8 mouse cellular contexts compared by ENCODE assay signal in genomic region chr11:116218737-116219400, GRCm38 (mm10). TPM values are rescaled to one million over a fixed set of nuclear protein-coding genes. Genes with fewer than 3 reads are reported as not detected.
DNase-seq lines count a peak whose midpoint lies in the region; TF ChIP-seq lines count a peak whose summit lies in the region.

No protein-coding gene starts in this region.

- no peak overlapping the region for H3K4me3 ChIP-seq in hindbrain, embryonic 10.5 days
- H3K4me3 ChIP-seq in lung, adult 2 months (replicated peaks; ENCODE audit: extremely low read depth, low read depth, low read length): no peak overlapping the region

- peaks cover 12% of the 10 kb centered on the region for H3K9me3 ChIP-seq in hindbrain, embryonic 10.5 days

- TF ChIP-seq CTCF in lung, adult 2 months (IDR thresholded peaks at IDR 0.05; ENCODE audit: insufficient read depth, low read length): no peak

- TF ChIP-seq POLR2A in lung, adult 2 months (IDR thresholded peaks at IDR 0.05; ENCODE audit: borderline replicate concordance, extremely low read depth, low read depth, low read length): no peak

- H3K36me3 ChIP-seq in hindbrain, embryonic 10.5 days: no peaks in the 10 kb centered on the region

- H3K27me3 ChIP-seq in hindbrain, embryonic 10.5 days (ENCODE audit: insufficient read depth, poor library complexity, severe bottlenecking): peaks cover 39% of the 10 kb centered on the region

- H3K27ac ChIP-seq in hindbrain, embryonic 10.5 days: peak overlapping the region; percentile 67

- H3K4me1 ChIP-seq in hindbrain, embryonic 10.5 days (replicated peaks): peaks cover 40% of the 10 kb centered on the region
- peaks cover 15% of the 10 kb centered on the region for H3K4me1 ChIP-seq in lung, adult 2 months (ENCODE audit: control insufficient read depth, insufficient read depth, low read length)

- 66% methylated on average over 7 of the region's 7 CpGs for WGBS in hindbrain, embryonic 10.5 days
- 14% methylated on average over 7 of the region's 7 CpGs for WGBS in lung, adult 2 months

- DNase-seq in R1 (ENCODE audit: low read depth, low spot score): peak; percentile 36
- peak; percentile 51 for DNase-seq in cerebellum, adult 9-10 months
- DNase-seq in frontal cortex, postnatal 14 days (ENCODE audit: low spot score in 2 of 2): peak; percentile 59 to 70
- DNase-seq in hindbrain, embryonic 10.5 days (ENCODE audit: low spot score): peak; percentile 49
- DNase-seq in layer of hippocampus, adult 8-10 months (ENCODE audit: low spot score in 2 of 2): peak; percentile 88 to 89
- DNase-seq in lung, adult 2 months: peak; percentile 90
- peak; percentile 89 for DNase-seq in retina, postnatal 1 day
- no peak for DNase-seq in T-cell, adult 2 months (ENCODE audit: low spot score)

RNA-seq across cellular contexts. Expression of gene Evpl, which starts 19.0 kb away (rescaled TPM):
- 0.35 and 0.76 TPM in 2 replicates for polyA plus RNA-seq in hindbrain, embryonic 10.5 days (2016; fragmentation: Nextera tagmentation; extraction: Ambion mirVana)
- total RNA-seq in layer of hippocampus, adult 8-10 months (2022): 1 to 10 TPM in 2 of 4 experiments, under 1 TPM in 2; 0.85 to 1.4 (median 1.1) TPM
- polyA plus RNA-seq in lung, adult 2 months (2012; rRNA removed): 3.6 and 16.8 TPM in 2 replicates

RNA-seq across cellular contexts. Expression of gene Acox1, which starts 20.0 kb away (rescaled TPM):
- polyA plus RNA-seq in hindbrain, embryonic 10.5 days (2016; fragmentation: Nextera tagmentation; extraction: Ambion mirVana): 21.8 TPM in 2 replicates
- 100 to 1,000 TPM; 124 to 134 (median 130) TPM for total RNA-seq in layer of hippocampus, adult 8-10 months (2022)
- polyA plus RNA-seq in lung, adult 2 months (2012; rRNA removed): 45.6 and 67.9 TPM in 2 replicates

RNA-seq across cellular contexts. Expression of gene Ten1, which starts 20.2 kb away (rescaled TPM):
- polyA plus RNA-seq in hindbrain, embryonic 10.5 days (2016; fragmentation: Nextera tagmentation; extraction: Ambion mirVana): 68.5 and 78.9 TPM in 2 replicates
- 10 to 100 TPM; 29.4 to 43.7 (median 38.7) TPM for total RNA-seq in layer of hippocampus, adult 8-10 months (2022)
- polyA plus RNA-seq in lung, adult 2 months (2012; rRNA removed): 26.9 and 29.3 TPM in 2 replicates

RNA-seq across cellular contexts. Expression of gene Fbf1, which starts 50.9 kb away (rescaled TPM):
- 59.2 and 62.8 TPM in 2 replicates for polyA plus RNA-seq in hindbrain, embryonic 10.5 days (2016; fragmentation: Nextera tagmentation; extraction: Ambion mirVana)
- total RNA-seq in layer of hippocampus, adult 8-10 months (2022): 100 to 1,000 TPM in 1 of 4 experiments, 10 to 100 TPM in 3; 73.7 to 111 (median 92.3) TPM
- 26.5 and 35.5 TPM in 2 replicates for polyA plus RNA-seq in lung, adult 2 months (2012; rRNA removed)

RNA-seq across cellular contexts. Expression of gene Srp68, which starts 55.1 kb away (rescaled TPM):
- 96.2 and 100 TPM in 2 replicates for polyA plus RNA-seq in hindbrain, embryonic 10.5 days (2016; fragmentation: Nextera tagmentation; extraction: Ambion mirVana)
- 10 to 100 TPM; 61.1 to 71.3 (median 66.1) TPM for total RNA-seq in layer of hippocampus, adult 8-10 months (2022)
- polyA plus RNA-seq in lung, adult 2 months (2012; rRNA removed): 29.7 and 42.9 TPM in 2 replicates
